Mouse (Mus musculus): ENCODE results near the gene Olfr584. TPM values are rescaled to one million over a fixed set of nuclear protein-coding genes. Genes with fewer than 3 reads are reported as not detected.

The Olfr584 gene
- polyA plus RNA-seq (2012; ENCODE audit: low replicate concordance): not detected in 2 replicates

DNA sequence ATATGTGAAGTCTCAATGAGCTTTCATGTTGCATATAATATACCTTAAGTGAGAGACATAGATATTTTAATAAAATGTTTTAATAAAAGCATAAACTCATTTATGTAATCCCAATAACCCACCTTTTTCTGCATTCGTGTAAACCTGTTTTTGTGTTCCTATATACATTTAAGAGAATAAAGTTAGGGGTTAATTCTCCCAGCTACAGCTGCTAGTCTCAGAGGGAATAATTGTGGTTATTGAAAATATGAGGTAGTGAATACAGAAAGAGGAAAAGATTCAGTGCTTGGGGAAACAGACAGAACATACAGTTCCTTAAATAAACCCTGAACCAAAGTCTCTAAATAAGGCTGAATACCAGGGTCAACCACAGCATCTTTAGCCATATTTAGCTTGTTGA lies at the start of gene Olfr584:
Olfr584 (plus strand) TSS at position 301 of the 400 bp plus-strand sequence.

DNA sequence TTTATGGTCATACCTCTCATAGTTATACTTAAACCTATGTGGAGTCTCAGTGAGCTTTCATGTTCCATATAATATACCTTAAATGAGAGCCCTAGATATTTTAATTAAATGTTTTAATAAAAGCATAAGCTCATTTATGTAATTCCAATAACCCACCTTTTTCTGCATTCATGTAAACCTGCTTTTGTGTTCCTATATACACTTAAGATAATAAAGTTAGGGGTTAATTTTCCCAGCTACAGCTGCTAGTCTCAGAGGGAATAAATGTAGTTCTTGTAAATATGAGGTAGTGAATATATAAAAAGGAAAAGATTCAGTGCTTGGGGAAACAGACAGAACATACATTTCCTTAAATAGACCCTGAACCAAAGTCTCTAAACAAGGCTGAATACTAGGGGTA lies 44.0 kb upstream of the Olfr584 start, which contains the start of gene Olfr582:
Olfr582 (plus strand) TSS at position 301 of the 400 bp plus-strand sequence.

DNA sequence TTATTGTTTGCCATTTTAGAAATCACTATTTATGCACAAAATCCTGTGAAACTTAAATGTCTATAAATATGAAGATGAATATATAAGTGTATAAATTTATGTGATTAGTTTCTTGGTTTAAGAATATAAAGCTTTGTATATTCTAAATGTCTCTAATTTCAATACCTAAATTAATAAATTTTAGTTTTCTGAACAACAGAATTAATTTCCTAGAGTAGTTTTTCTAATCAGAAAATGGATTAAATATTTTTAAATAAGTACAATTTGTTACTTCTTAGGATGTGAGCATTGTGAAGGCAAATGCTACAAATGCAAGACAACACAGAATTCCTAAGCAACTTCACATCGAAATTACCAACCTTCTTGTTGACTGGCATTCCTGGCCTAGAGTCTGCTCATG lies 30.7 kb upstream of the Olfr584 start, which contains the start of gene Olfr583:
Olfr583 (plus strand) TSS at position 301 of the 400 bp plus-strand sequence.

DNA sequence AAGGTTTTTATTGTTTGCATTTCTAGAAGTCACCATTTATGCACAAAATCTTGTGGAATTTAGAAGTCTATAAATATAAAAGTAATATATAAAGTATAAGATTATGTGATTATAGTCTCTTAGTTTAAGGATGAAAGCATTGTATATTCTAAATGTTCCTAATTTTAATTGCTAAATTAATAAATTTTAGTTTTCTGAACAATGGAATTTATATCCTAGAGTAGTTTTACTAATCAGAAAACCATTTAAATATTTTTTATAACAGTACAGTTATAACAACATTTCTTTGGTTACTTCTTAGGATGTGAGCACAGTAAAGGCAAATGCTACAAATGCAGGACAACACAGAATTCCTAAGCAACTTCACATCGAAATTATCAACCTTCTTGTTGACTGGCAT lies 15.7 kb downstream of the Olfr584 start, which contains the start of gene Olfr585:
Olfr585 (plus strand) TSS at position 301 of the 400 bp plus-strand sequence.

DNA sequence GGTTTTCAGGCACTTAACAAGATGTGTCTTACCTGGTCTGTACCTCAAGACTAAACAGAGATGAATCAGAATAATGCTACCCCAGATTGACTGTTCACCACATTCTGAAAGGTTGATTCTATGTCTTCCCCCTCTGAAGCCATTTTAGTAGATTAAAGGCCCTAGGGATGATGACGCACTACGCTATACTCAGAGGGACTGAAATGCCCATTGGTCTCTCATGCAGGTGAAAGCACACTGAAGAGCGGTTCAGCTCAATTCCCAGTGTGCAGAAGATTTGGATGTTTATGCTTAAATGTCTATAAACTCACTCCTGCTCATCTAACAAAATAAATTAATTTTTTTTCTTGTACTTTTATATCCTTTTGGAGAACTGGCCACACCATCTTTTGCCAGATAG lies 43.9 kb downstream of the Olfr584 start, which contains the start of gene Olfr586:
Olfr586 (minus strand) TSS at position 101 of the 400 bp plus-strand sequence.

Other genes with a start within 250 kb of the Olfr584 start
- not detected in 2 replicates for gene Olfr566, start 223.1 kb upstream of the Olfr584 start, polyA plus RNA-seq (2012; ENCODE audit: low replicate concordance)
- not detected in 2 replicates for gene Olfr568, start 204.8 kb upstream of the Olfr584 start, polyA plus RNA-seq (2012; ENCODE audit: low replicate concordance)
- gene Olfr569, start 191.0 kb upstream of the Olfr584 start, polyA plus RNA-seq (2012; ENCODE audit: low replicate concordance): not detected in 2 replicates
- not detected in 2 replicates for gene Olfr570, start 187.3 kb upstream of the Olfr584 start, polyA plus RNA-seq (2012; ENCODE audit: low replicate concordance)
- gene Olfr571, start 164.3 kb upstream of the Olfr584 start, polyA plus RNA-seq (2012; ENCODE audit: low replicate concordance): not detected in 2 replicates
- not detected in 2 replicates for gene Olfr572, start 157.5 kb upstream of the Olfr584 start, polyA plus RNA-seq (2012; ENCODE audit: low replicate concordance)
- gene Olfr573-ps1, start 139.3 kb upstream of the Olfr584 start, polyA plus RNA-seq (2012; ENCODE audit: low replicate concordance): 0.21 TPM in 1 of 2 replicates, not detected in the other
- gene Olfr574, start 133.4 kb upstream of the Olfr584 start, polyA plus RNA-seq (2012; ENCODE audit: low replicate concordance): not detected in 2 replicates
- not detected in 2 replicates for gene Olfr575, start 123.1 kb upstream of the Olfr584 start, polyA plus RNA-seq (2012; ENCODE audit: low replicate concordance)
- not detected in 2 replicates for gene Olfr576, start 119.2 kb upstream of the Olfr584 start, polyA plus RNA-seq (2012; ENCODE audit: low replicate concordance)
- not detected in 2 replicates for gene Olfr577, start 105.9 kb upstream of the Olfr584 start, polyA plus RNA-seq (2012; ENCODE audit: low replicate concordance)
- not detected in 2 replicates for gene Olfr578, start 92.6 kb upstream of the Olfr584 start, polyA plus RNA-seq (2012; ENCODE audit: low replicate concordance)
- gene Olfr582, start 43.9 kb upstream of the Olfr584 start, polyA plus RNA-seq (2012; ENCODE audit: low replicate concordance): not detected in 2 replicates
- gene Olfr583, start 30.6 kb upstream of the Olfr584 start, polyA plus RNA-seq (2012; ENCODE audit: low replicate concordance): not detected in 2 replicates
- not detected in 2 replicates for gene Olfr585, start 15.8 kb downstream of the Olfr584 start, polyA plus RNA-seq (2012; ENCODE audit: low replicate concordance)
- gene Olfr586, start 43.8 kb downstream of the Olfr584 start, polyA plus RNA-seq (2012; ENCODE audit: low replicate concordance): not detected in 2 replicates
- gene Olfr588-ps1, start 59.0 kb downstream of the Olfr584 start, polyA plus RNA-seq (2012; ENCODE audit: low replicate concordance): not detected in 2 replicates
- gene Olfr589, start 74.5 kb downstream of the Olfr584 start, polyA plus RNA-seq (2012; ENCODE audit: low replicate concordance): not detected in 2 replicates
- not detected in 2 replicates for gene Olfr591, start 96.5 kb downstream of the Olfr584 start, polyA plus RNA-seq (2012; ENCODE audit: low replicate concordance)
- gene Olfr592, start 102.9 kb downstream of the Olfr584 start, polyA plus RNA-seq (2012; ENCODE audit: low replicate concordance): not detected in 2 replicates
- gene Olfr593, start 130.0 kb downstream of the Olfr584 start, polyA plus RNA-seq (2012; ENCODE audit: low replicate concordance): not detected in 2 replicates
- gene Olfr594, start 135.1 kb downstream of the Olfr584 start, polyA plus RNA-seq (2012; ENCODE audit: low replicate concordance): not detected in 2 replicates
- not detected in 2 replicates for gene Usp17ld, start 170.6 kb downstream of the Olfr584 start, polyA plus RNA-seq (2012; ENCODE audit: low replicate concordance)
- not detected in 2 replicates for gene Olfr596, start 223.8 kb downstream of the Olfr584 start, polyA plus RNA-seq (2012; ENCODE audit: low replicate concordance)
- gene Olfr597, start 234.4 kb downstream of the Olfr584 start, polyA plus RNA-seq (2012; ENCODE audit: low replicate concordance): not detected in 2 replicates
- not detected in 2 replicates for gene Olfr598, start 241.7 kb downstream of the Olfr584 start, polyA plus RNA-seq (2012; ENCODE audit: low replicate concordance)

Data from leukemia stem cell, adult 10-12 weeks (primary cell).